Mouse (Mus musculus): Measurements from ENCODE around the gene Tfcp2. TPM values are rescaled to one million over a fixed set of nuclear protein-coding genes. Genes with fewer than 3 reads are reported as not detected.
"Not testable (repeated sequence)": the region's sequence is repeated elsewhere in the genome, so short reads cannot be mapped to it uniquely, and the experiment has no call there.

Tfcp2 gene
- polyA plus RNA-seq, 1 experiment from 2014 or later: 26.6 TPM

GRCm38 (mm10) chr15:100515121-100515520 is 36.7 kb downstream of the Tfcp2 start:
- H3K9ac ChIP-seq: no peak overlapping the region
- no peak overlapping the region for H3K4me3 ChIP-seq (replicated peaks)
- H3K27me3 ChIP-seq: no peaks in the 10 kb centered on the region
- no peaks in the 10 kb centered on the region for H3K4me1 ChIP-seq
- H3K9me3 ChIP-seq (replicated peaks): no peaks in the 10 kb centered on the region
- H3K4me2 ChIP-seq (replicated peaks): no peak overlapping the region
- peaks cover 65% of the 10 kb centered on the region for H3K36me3 ChIP-seq
- WGBS: 79% methylated on average over 2 of the region's 2 CpGs
- no peak overlapping the region for H3K27ac ChIP-seq (replicated peaks)
- ATAC-seq (ENCODE audit: insufficient number of reproducible peaks, low FRiP score, low TSS enrichment, low read depth): no peak

DNA sequence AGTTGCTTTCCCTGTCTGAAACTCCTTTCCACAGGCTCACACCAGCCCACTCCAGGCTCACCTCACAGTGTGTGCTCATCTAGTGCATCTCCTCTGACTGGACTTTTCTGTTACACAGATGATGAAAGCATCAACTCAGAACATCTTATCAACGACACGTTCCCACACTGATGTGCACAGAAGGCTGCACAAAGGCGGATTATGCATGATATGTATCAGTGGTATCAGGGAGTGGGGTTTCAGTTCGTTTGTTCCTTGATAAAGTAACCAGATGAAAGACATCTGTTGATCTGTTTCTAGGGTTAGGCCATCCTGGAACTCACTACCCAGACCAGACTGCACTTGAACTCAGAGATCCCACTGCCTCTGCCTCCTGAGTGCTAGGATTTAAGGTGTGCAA is 38.4 kb downstream of the Tfcp2 start:
- Histone ChIP-seq H3K9me3 (replicated peaks) (no peaks in the 10 kb centered on the region), H3K27ac (replicated peaks) (no peak overlapping the region), H3K9ac (no peak overlapping the region), H3K36me3 (peaks cover 64% of the 10 kb centered on the region), H3K4me3 (replicated peaks) (no peak overlapping the region), H3K27me3 (no peaks in the 10 kb centered on the region), H3K4me2 (replicated peaks) (no peak overlapping the region), H3K4me1 (no peaks in the 10 kb centered on the region)
- ATAC-seq (ENCODE audit: insufficient number of reproducible peaks, low FRiP score, low TSS enrichment, low read depth): no peak
- whole genome bisulfite sequencing: 83% methylated on average over 4 of the region's 4 CpGs

DNA sequence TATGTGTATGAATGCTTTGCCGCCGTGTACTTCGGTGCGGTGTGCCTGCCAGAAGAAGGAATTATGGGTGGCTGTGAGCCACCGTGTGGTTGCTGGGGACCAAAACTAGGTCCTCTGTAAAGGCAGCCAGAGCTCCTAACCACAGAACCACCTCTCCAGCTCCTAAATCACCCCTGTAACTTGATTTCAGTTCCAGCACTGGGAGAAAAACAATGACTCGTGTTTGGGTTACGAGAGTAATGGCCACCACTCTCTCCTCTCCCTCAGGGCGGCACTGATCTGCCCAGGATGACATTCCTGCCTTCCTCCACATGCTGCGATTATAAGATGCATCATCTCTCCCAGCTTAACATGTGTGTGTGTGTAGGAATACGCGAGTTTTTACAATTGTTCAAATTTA is 41.7 kb downstream of the Tfcp2 start:
- peaks cover 62% of the 10 kb centered on the region for H3K36me3 ChIP-seq
- no peaks in the 10 kb centered on the region for H3K4me1 ChIP-seq
- H3K9ac ChIP-seq: no peak overlapping the region
- no peak for ATAC-seq (ENCODE audit: insufficient number of reproducible peaks, low FRiP score, low TSS enrichment, low read depth)
- WGBS: 84% methylated on average over 11 of the region's 11 CpGs
- no peak overlapping the region for H3K4me3 ChIP-seq (replicated peaks)
- no peak overlapping the region for H3K4me2 ChIP-seq (replicated peaks)
- H3K9me3 ChIP-seq (replicated peaks): no peaks in the 10 kb centered on the region
- no peak overlapping the region for H3K27ac ChIP-seq (replicated peaks)
- no peaks in the 10 kb centered on the region for H3K27me3 ChIP-seq

DNA sequence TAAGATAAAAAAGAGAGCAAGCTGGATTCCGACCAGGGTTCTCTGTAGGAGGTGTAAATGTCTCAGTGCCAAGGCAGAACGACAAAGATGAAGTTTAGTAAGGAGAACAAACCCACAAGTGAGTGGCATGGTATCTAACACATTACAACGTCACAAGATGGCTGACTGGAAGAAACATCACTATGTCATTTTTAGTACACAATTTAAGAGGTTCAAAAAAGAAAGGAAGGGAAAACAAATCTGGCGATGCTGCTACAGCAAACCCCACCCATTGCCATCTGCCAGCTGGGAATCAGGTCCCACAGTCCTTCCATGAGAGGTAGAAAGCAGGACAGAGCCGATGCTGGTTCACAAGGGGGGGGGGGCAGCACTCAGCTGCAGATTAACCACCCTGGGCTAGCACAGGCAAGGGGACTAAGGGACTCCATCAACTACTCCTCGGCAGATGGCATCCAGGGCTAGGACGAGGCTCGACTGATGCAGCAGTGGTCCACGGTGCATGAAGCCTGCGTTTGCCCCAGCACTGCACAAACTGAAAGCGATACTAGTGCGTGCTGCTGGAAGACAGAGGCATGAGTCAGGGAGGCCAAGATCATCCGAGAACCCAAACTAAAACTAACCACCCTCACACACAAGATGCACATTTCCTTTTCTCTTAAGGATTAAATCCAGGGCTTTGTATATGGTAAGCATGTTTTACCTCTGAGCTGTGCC is 43.2 kb downstream of the Tfcp2 start:
- H3K27ac ChIP-seq (replicated peaks): no peak overlapping the region

DNA sequence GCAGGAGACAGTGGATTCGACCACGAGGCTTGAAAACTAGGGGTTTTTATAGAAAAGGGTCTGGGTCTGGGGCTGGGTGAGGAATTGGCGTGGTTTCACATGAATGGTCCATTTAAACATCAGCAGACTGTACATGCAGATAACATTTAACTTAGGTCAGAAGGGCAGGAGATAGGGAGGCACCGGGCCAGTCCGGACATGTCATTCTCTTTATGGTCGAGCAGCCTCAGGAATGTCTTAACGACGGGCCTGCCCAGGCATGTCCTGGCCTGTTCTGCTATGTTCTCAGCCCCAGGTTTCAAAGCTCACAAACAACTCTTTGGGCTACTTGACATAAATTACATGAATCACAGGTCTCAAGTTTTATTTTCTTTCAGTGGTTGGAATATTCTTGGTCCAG is 52.3 kb downstream of the Tfcp2 start:
- H3K4me1 ChIP-seq; H3K27ac ChIP-seq (replicated peaks); H3K4me3 ChIP-seq (replicated peaks); H3K4me2 ChIP-seq (replicated peaks); ATAC-seq (ENCODE audit: insufficient number of reproducible peaks, low FRiP score, low TSS enrichment, low read depth); H3K27me3 ChIP-seq; H3K36me3 ChIP-seq; H3K9ac ChIP-seq; H3K9me3 ChIP-seq (replicated peaks): not testable (repeated sequence)
- 87% methylated on average over 8 of the region's 8 CpGs for WGBS

More for the DNA sequence above, 43.2 kb downstream of the Tfcp2 start:
- no peak for ATAC-seq (ENCODE audit: insufficient number of reproducible peaks, low FRiP score, low TSS enrichment, low read depth)
- Histone ChIP-seq H3K9ac (no peak overlapping the region), H3K4me1 (no peaks in the 10 kb centered on the region), H3K36me3 (peaks cover 61% of the 10 kb centered on the region), H3K9me3 (replicated peaks) (no peaks in the 10 kb centered on the region), H3K4me2 (replicated peaks) (no peak overlapping the region), H3K27me3 (no peaks in the 10 kb centered on the region), H3K4me3 (replicated peaks) (no peak overlapping the region)
- 86% methylated on average over 13 of the region's 13 CpGs for WGBS

DNA sequence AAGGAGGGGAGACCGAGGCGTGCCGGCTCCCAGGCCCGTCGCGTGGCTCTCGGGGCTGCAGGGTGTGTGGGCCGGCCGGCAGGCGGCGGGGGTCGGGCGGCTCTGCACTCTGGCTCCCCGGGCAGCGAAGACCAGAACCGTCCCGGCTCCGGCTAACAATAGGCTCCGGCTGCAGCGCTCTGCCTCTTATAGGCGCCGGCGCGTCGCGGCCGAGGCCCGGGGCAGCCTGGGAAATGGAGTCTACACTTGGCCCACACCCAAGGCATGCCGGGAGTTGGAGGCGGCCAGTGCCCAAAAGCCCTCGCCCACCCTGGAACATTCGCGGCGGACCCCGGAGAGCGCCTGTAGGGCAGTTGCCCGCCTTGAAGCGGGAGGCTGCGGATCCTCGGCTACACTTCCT is 56.7 kb downstream of the Tfcp2 start, which contains the start of gene Csrnp2:
TSS of gene Csrnp2 (minus strand) at position 387 of the 400 bp plus-strand sequence.
- Histone ChIP-seq H3K27me3 (no peaks in the 10 kb centered on the region), H3K9ac (peak within 1 kb of the TSS; percentile 96), H3K4me2 (replicated peaks) (peak within 1 kb of the TSS; percentile 90), H3K27ac (replicated peaks) (peak within 1 kb of the TSS; percentile 94), H3K36me3 (no peaks in the 10 kb centered on the region), H3K4me1 (peaks cover 44% of the 10 kb centered on the region), H3K4me3 (replicated peaks) (peak within 1 kb of the TSS; percentile 82), H3K9me3 (replicated peaks) (no peaks in the 10 kb centered on the region)
- peak; percentile 98 for ATAC-seq (ENCODE audit: insufficient number of reproducible peaks, low FRiP score, low TSS enrichment, low read depth)
- WGBS: 0% methylated on average over 40 of the region's 40 CpGs

DNA sequence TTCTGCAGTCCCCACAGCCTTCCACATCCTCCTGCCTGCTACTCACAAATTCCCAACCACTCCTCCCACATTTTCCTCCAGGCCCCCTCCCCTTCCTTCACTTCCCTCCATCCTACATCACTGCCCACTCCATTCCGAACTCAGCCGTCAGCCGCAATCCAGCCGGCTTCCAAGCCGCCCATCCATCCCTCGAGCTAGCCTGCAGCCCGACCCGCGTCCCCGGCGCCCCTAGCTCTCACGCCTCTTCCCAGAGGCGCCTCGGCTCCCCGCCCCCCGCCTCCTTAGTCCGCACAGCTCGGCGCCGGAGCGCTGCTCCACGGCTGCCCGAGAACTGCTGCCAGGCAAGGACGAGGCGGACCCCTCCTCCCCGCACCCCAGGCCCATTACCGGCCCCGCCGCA is 57.2 kb downstream of the Tfcp2 start:
- H3K27ac ChIP-seq (replicated peaks): peak overlapping the region; percentile 94
- H3K4me2 ChIP-seq (replicated peaks): peak overlapping the region; percentile 90
- H3K4me1 ChIP-seq: peaks cover 48% of the 10 kb centered on the region
- 0% methylated on average over 29 of the region's 29 CpGs for WGBS
- H3K9ac ChIP-seq: peak overlapping the region; percentile 96
- peak; percentile 82 for ATAC-seq (ENCODE audit: insufficient number of reproducible peaks, low FRiP score, low TSS enrichment, low read depth)
- H3K36me3 ChIP-seq: no peaks in the 10 kb centered on the region
- H3K4me3 ChIP-seq (replicated peaks): peak overlapping the region; percentile 82
- H3K27me3 ChIP-seq: no peaks in the 10 kb centered on the region
- H3K9me3 ChIP-seq (replicated peaks): no peaks in the 10 kb centered on the region

- 0 out of 2 replicates have a peak overlapping the region, but pooled peaks have one; percentile 8 for H3K4me2 ChIP-seq (replicated peaks)
- H3K36me3 ChIP-seq: peaks cover 18% of the 10 kb centered on the region
- no peak overlapping the region for H3K4me3 ChIP-seq (replicated peaks)
- H3K4me1 ChIP-seq: peaks cover 56% of the 10 kb centered on the region
- H3K9me3 ChIP-seq (replicated peaks): no peaks in the 10 kb centered on the region
- H3K27me3 ChIP-seq: no peaks in the 10 kb centered on the region
- WGBS: 61% methylated on average over 9 of the region's 9 CpGs
- no peak for ATAC-seq (ENCODE audit: insufficient number of reproducible peaks, low FRiP score, low TSS enrichment, low read depth)
- no peak overlapping the region for H3K9ac ChIP-seq
- no peak overlapping the region for H3K27ac ChIP-seq (replicated peaks)
Observed at GRCm38 (mm10) chr15:100491966-100492365, 59.8 kb downstream of the Tfcp2 start.

DNA sequence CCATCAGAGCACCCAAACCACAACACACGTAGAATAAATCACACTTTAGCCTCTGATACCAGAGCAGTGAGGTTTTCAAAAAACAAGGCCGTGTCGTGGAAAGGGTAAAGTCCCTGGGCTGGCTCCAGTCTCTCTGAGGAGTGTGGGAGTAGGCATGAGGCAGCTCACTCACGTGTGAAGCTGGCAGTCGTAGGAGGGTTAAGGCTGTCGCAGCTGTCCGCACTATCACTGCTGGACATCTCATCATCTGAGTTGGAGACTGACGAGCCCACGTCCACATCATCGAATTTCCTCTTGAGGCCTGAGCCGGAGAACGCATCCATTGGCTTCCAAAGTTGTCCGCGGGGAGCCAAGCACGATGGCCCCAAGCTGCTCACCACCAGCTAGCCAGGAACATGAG is 62.5 kb downstream of the Tfcp2 start:
- Histone ChIP-seq H3K27ac (replicated peaks) (peak overlapping the region; percentile 12; the same call in 1 of the 2 replicates), H3K4me3 (replicated peaks) (no peak overlapping the region), H3K9ac (no peak overlapping the region), H3K4me2 (replicated peaks) (no peak overlapping the region), H3K27me3 (no peaks in the 10 kb centered on the region), H3K4me1 (peaks cover 56% of the 10 kb centered on the region), H3K36me3 (peaks cover 36% of the 10 kb centered on the region), H3K9me3 (replicated peaks) (no peaks in the 10 kb centered on the region)
- no peak for ATAC-seq (ENCODE audit: insufficient number of reproducible peaks, low FRiP score, low TSS enrichment, low read depth)
- 74% methylated on average over 15 of the region's 15 CpGs for WGBS

DNA sequence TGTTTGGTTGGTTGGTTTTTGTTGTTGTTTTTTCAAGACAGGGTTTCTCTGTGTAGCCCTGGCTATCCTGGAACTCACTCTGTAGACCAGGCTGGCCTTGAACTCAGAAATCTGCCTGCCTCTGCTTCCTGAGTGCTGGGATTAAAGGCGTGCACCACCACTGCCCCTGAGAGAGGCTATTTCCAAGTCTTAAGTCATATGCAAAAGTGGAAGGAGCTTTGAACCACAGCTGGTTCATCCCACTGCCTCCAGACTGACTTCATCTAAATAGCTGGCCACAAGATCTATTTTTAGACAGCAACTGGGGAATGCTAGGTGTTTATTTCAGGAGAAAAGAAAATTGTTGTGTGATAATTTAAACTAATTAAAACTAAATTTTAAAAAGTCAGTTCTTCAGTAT is 63.5 kb downstream of the Tfcp2 start:
- H3K27me3 ChIP-seq; H3K9me3 ChIP-seq (replicated peaks); H3K27ac ChIP-seq (replicated peaks); ATAC-seq (ENCODE audit: insufficient number of reproducible peaks, low FRiP score, low TSS enrichment, low read depth); H3K4me3 ChIP-seq (replicated peaks); H3K4me2 ChIP-seq (replicated peaks); H3K9ac ChIP-seq: not testable (repeated sequence)
- H3K36me3 ChIP-seq: peaks cover 44% of the 10 kb centered on the region
- 79% methylated on average over 1 of the region's 1 CpGs for WGBS
- H3K4me1 ChIP-seq: peaks cover 47% of the 10 kb centered on the region

- no peak overlapping the region for H3K4me3 ChIP-seq (replicated peaks)
- peaks cover 56% of the 10 kb centered on the region for H3K36me3 ChIP-seq
- H3K4me1 ChIP-seq: peaks cover 35% of the 10 kb centered on the region
- no peaks in the 10 kb centered on the region for H3K27me3 ChIP-seq
- WGBS: 83% methylated on average over 2 of the region's 2 CpGs
- no peak overlapping the region for H3K9ac ChIP-seq
- no peak overlapping the region for H3K4me2 ChIP-seq (replicated peaks)
- no peak overlapping the region for H3K27ac ChIP-seq (replicated peaks)
- H3K9me3 ChIP-seq (replicated peaks): no peaks in the 10 kb centered on the region
- no peak for ATAC-seq (ENCODE audit: insufficient number of reproducible peaks, low FRiP score, low TSS enrichment, low read depth)
Observed at GRCm38 (mm10) chr15:100487050-100487449, 64.8 kb downstream of the Tfcp2 start.

DNA sequence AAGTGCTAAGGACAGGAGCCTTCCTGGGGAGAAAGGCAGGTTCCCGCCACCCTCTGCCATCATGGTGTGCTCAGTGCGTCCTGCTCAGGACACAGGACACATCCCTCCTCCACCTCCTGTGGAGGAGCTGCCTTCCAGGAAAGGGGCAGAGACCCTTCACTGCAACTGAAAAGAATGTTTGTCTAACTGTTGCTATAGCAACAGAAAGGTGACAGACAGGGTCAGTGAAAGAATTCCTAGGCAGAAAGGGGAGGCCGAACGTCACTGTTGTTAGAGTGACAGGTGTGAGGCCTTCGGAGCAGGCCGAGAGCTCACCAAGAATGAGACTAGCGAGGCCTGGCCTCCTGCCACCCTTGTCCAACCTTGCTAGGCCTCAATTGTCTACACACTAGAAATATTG is 65.4 kb downstream of the Tfcp2 start:
- Histone ChIP-seq H3K4me3 (replicated peaks) (no peak overlapping the region), H3K9ac (no peak overlapping the region), H3K27me3 (no peaks in the 10 kb centered on the region), H3K27ac (replicated peaks) (no peak overlapping the region), H3K36me3 (peaks cover 62% of the 10 kb centered on the region), H3K9me3 (replicated peaks) (no peaks in the 10 kb centered on the region), H3K4me1 (peaks cover 29% of the 10 kb centered on the region), H3K4me2 (replicated peaks) (no peak overlapping the region)
- no peak for ATAC-seq (ENCODE audit: insufficient number of reproducible peaks, low FRiP score, low TSS enrichment, low read depth)
- 47% methylated on average over 7 of the region's 7 CpGs for WGBS

Data from embryonic facial prominence, embryonic 15.5 days (tissue).